Comparison of ENCODE assay signal across 8 mouse cellular contexts in the genomic region with DNA sequence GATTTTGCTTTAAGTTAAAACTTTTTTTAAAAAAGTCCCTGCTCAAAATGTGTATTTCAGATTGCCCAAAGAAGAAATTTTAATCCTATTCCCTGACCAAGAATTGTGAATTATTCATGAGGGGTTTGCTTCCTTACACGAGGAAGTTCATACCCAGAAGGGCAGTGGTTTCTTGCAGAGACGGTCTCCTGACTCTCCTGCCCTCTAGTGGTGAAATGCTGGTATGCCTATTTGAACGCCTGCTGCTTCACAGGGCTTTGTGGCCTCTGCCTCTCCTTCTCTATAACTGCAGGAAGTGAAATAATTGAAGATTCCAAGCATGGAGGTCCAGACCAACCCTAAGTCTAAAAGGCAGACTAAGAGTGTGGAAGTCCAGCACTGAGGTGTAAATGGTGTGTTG.
DNase-seq lines count a peak whose midpoint lies in the region; ATAC-seq and TF ChIP-seq lines count a peak whose summit lies in the region.

No protein-coding gene starts in this region.

- TF ChIP-seq CTCF in E14TG2a.4 (conservative IDR thresholded peaks at IDR 0.05; ENCODE audit: low read length) = peak; percentile 75
- TF ChIP-seq CTCF in kidney, postnatal 0 days (IDR thresholded peaks at IDR 0.05; ENCODE audit: low read depth) = peak; percentile 90

- 21% methylated on average over 3 of the region's 3 CpGs for WGBS in kidney, postnatal 0 days
- 12% methylated on average over 3 of the region's 3 CpGs for WGBS in lung, embryonic 15.5 days

- peak; percentile 88 for ATAC-seq in frontal cortex, adult (ENCODE audit: low TSS enrichment)
- ATAC-seq in kidney, postnatal 0 days (replicated peaks; ENCODE audit: low FRiP score, low read depth) = no peak
- peak; percentile 35; the same call in 1 of the 2 replicates for ATAC-seq in lung, embryonic 15.5 days (ENCODE audit: borderline replicate concordance, extremely low read depth, low FRiP score, low TSS enrichment)

- H3K4me2 ChIP-seq in kidney, postnatal 0 days (ENCODE audit: low read length) = no peak overlapping the region
- no peak overlapping the region for H3K4me2 ChIP-seq in lung, embryonic 15.5 days

- H3K9me3 ChIP-seq in E14TG2a.4 (ENCODE audit: low read length) = peaks cover 64% of the 10 kb centered on the region
- no peaks in the 10 kb centered on the region for H3K9me3 ChIP-seq in kidney, postnatal 0 days (replicated peaks; ENCODE audit: low read length)
- H3K9me3 ChIP-seq in lung, embryonic 15.5 days = no peaks in the 10 kb centered on the region

- peaks cover 29% of the 10 kb centered on the region for H3K36me3 ChIP-seq in E14TG2a.4 (ENCODE audit: insufficient read depth, low read length)
- no peaks in the 10 kb centered on the region for H3K36me3 ChIP-seq in kidney, postnatal 0 days (ENCODE audit: insufficient read depth, low read length)
- no peaks in the 10 kb centered on the region for H3K36me3 ChIP-seq in lung, embryonic 15.5 days

- peaks cover 22% of the 10 kb centered on the region for H3K4me1 ChIP-seq in E14TG2a.4 (replicated peaks; ENCODE audit: low read depth, low read length)
- no peaks in the 10 kb centered on the region for H3K4me1 ChIP-seq in kidney, postnatal 0 days (replicated peaks; ENCODE audit: insufficient read depth, low read length)
- no peaks in the 10 kb centered on the region for H3K4me1 ChIP-seq in lung, embryonic 15.5 days

- DNase-seq in 3T3-L1 (ENCODE audit: low read depth, low spot score) = peak; percentile 30
- DNase-seq in cerebellum, adult 11 months = peak; percentile 14
- peak; percentile 92 for DNase-seq in kidney, postnatal 0 days (ENCODE audit: low spot score)
- peak; percentile 63 to 81 for DNase-seq in right cerebral cortex, adult 2 months (ENCODE audit: low spot score in 2 of 2)
- DNase-seq in Muller cell, postnatal 12 days (ENCODE audit: inconsistent ontology term) = no peak

- H3K27me3 ChIP-seq in E14TG2a.4 (ENCODE audit: insufficient read depth, low read length) = no peaks in the 10 kb centered on the region
- no peaks in the 10 kb centered on the region for H3K27me3 ChIP-seq in kidney, postnatal 0 days (ENCODE audit: insufficient read depth, low read length)
- no peaks in the 10 kb centered on the region for H3K27me3 ChIP-seq in lung, embryonic 15.5 days

- no peak overlapping the region for H3K9ac ChIP-seq in kidney, postnatal 0 days (ENCODE audit: low read depth, low read length)
- H3K9ac ChIP-seq in lung, embryonic 15.5 days = no peak overlapping the region

- no peak overlapping the region for H3K4me3 ChIP-seq in E14TG2a.4 (replicated peaks; ENCODE audit: low read length)
- no peak overlapping the region for H3K4me3 ChIP-seq in kidney, postnatal 0 days (replicated peaks; ENCODE audit: low read depth, low read length)
- H3K4me3 ChIP-seq in lung, embryonic 15.5 days = no peak overlapping the region

- H3K27ac ChIP-seq in kidney, postnatal 0 days = no peak overlapping the region
- H3K27ac ChIP-seq in lung, embryonic 15.5 days = no peak overlapping the region
